Mouse (Mus musculus) cerebellum, postnatal 25 days (tissue): ENCODE results near the gene Shank2.
A peak's percentile ranks its signal among the peaks of the same experiment; 100 is the strongest.

Source experiments
- DNase-seq, 2 experiments: peaks; one replicate each; pipeline ENCODE4 v3.0.0; 2021; ENCODE audit warnings: mixed read lengths in 2 of 2

Gene Shank2

DNA sequence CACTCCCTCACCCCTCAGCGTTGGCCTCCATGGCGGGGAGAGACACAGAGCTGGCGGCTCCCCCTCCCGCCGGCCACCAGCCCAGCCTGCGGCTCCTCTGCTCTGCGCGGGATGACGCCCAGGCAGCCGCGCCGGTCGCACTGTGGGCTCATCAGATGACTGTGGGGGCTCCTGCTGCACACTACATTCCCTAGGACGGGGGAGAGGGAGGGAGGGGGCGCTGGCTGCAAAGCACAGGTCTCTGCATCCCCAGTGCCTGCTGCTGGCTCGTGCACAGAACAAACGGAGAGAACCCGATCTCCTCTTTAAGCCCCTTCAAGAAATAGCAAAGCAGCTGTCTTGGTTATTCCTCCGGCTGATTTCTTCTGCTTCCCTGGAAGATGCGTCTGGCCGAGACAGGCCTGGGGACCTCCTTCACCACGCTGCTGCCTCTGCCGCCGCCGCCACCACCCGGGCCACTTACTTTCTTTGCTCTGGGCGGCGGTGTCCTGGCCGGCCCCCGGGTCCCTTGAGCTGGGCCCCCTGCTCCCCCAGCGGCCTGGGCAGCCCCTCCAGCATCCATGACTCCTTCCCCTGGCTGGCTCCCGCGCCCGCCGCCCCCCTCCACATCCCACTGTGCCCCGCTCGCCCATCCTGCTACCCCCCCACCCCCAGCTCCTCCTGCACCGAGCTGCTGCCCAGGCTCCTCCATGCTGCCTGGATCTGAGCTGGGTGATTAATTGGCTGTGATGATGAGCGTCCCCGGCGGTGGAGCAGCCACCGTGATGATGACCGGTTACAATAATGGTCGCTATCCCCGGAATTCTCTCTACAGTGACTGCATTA is 282.7 kb downstream of the Shank2 start:
- DNase-seq: peak; percentile 68 to 74

DNA sequence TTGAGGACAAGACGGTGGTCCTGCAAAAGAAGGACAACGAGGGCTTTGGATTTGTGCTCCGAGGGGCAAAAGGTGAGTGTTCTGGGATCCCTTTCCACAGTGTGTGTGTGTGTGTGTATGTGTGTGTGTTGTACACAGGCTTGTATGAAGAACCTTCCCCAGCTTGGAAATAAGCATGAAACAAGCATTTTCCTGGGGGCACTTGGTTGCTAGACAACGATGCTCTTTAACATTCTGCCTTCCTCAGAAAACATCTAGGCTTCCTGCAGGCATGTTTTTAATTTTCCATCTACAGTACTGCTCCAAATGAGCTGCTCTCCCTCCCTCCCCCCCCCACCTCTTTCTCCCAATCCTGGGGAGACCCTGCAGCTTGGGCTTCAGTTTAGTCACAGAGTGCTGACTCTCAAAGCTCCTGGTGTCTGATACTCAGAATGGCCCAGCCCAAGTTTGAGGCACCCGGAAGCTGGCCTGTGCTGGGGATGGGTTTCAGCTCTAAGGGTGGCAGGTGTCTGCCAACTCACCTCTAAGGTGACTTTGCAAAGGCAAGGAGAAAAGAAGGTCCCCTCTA is 283.4 kb downstream of the Shank2 start:
- DNase-seq: no peak

- peak; percentile 37 to 51 for DNase-seq
These were observed 284.2 kb downstream of the Shank2 start for GRCm38 (mm10) chr7:144285912-144286311.

- DNase-seq: no peak
These were observed 286.3 kb downstream of the Shank2 start for GRCm38 (mm10) chr7:144287991-144288390.

- DNase-seq: peak in 1 of 2 experiments; percentile 45
These were observed 289.8 kb downstream of the Shank2 start for GRCm38 (mm10) chr7:144291478-144291877.

GRCm38 (mm10) chr7:144293611-144294010 is 291.9 kb downstream of the Shank2 start:
- peak; percentile 58 to 62 for DNase-seq

DNA sequence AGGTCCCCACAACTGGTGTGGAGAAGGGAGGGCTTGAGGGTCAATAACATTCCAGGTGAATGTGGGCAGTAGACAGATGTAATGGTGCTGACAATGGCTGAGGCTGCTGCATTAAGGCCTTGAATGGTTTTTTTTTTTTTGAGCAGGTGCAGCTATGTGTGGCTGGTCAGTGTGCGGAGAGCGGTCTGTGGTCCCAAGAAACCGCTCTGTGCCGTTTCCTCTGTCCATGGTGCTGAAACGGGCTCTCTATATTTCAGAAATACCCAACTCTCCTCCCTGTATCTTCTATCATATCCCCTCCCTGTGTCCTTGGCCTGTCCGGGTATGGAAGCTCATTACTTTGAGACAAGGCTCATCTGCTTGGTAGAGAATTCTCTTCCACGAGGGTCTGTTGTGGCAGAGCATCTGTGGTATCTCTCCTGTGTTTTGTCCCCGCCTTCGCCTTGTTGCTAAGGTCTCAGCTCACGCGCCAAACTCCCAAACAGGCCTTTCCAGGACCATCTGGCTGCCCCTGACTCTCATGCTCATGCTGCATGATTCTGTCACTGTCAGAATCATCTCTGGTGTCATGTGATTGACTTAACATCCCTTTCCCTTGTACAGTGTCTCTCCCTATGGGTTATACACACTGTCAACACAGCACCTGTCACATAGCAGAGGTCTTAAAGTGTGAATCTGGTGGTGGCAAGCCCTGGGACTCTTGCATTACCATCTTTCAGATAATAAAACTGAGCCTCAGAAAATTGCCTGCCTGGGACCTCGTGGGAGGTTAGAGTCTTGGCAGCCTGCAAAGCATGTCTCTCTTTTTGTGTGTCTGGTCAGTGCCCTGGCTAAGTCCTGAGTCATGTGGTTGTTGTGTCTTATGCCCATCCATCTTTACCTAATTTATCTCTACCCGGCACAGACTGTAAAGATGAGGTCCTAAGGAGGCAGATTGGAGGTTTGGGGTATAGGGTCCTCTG is 292.8 kb downstream of the Shank2 start:
- DNase-seq: peak; percentile 49 to 50

- DNase-seq: no peak
These were observed 297.6 kb downstream of the Shank2 start for GRCm38 (mm10) chr7:144299351-144299750.

- peak; percentile 86 to 89 for DNase-seq
These were observed 299.9 kb downstream of the Shank2 start for GRCm38 (mm10) chr7:144301646-144302045.

GRCm38 (mm10) chr7:144302498-144302897 is 300.8 kb downstream of the Shank2 start:
- no peak for DNase-seq

DNA sequence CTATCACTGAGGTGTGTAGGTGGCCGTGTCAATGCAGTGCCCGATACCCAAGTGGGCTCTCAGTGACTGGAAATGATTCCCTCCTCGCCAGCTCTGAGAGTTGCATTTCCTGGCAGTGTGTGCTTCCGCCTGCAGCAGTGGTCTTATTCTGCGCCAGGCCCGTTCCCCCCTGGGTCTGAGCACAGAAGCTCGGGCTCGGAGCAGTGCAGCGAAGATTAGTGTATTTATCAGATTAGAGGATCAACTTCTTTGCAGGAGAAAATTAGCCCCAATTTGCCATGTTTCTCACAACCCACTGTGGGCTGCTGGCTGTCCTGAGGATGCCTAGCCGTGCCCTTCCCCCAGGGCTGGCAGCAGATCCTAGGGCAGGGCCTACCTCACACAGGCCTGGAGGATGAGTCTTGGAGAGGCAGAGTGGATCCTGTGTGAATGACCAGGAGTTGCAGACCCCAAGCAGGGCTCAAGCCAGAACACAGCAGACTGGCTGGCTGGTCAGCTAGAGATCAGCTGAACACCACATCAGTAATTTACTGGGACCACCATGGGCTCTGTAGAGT is 306.2 kb downstream of the Shank2 start:
- no peak for DNase-seq

GRCm38 (mm10) chr7:144314438-144315105 is 312.8 kb downstream of the Shank2 start:
- peak; percentile 51 to 58 for DNase-seq

DNA sequence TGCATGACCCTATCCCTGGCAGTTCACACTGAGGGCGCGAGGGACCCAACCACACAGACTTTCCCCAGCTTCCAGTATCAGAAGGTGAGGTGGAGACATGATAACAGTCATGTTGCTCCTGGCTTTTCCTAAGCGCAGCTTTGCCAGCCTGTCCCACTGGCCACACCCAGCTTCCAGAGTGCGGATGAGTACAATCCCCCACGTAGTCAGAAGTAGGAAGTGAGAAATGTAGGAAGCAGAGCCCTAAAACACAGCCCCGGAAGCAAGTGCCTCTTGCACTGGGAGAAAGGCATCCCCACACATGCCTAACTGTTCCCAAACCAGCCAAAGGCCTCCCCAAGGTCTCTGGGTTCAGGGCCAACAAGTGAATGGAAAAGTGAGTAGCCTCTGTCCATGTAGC is 314.5 kb downstream of the Shank2 start:
- no peak for DNase-seq

- DNase-seq: no peak
These were observed 315.1 kb downstream of the Shank2 start for GRCm38 (mm10) chr7:144316797-144317196.

DNA sequence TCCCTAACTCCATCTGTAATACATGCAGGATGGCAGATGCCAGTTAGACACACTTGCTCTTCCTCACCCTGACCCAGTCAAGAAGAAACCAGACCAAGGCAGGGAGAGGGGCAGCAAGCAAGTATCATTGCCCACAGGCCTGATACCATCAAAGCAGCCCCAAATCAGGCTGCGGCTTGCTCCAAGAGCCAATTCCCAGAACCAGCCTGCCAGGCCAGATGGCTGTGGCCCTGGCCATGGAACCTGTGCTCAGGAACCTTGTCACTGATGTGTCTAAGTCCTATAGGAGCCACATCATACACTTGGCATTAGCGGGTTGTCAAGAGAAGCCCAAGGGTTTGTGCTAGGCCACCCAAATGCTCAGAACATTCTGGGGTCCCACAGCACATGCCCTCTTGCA is 322.3 kb downstream of the Shank2 start:
- peak; percentile 51 to 62 for DNase-seq

GRCm38 (mm10) chr7:144324861-144325260 is 323.1 kb downstream of the Shank2 start:
- DNase-seq: no peak

GRCm38 (mm10) chr7:144325603-144326002 is 323.9 kb downstream of the Shank2 start:
- DNase-seq: peak; percentile 54 to 55

DNA sequence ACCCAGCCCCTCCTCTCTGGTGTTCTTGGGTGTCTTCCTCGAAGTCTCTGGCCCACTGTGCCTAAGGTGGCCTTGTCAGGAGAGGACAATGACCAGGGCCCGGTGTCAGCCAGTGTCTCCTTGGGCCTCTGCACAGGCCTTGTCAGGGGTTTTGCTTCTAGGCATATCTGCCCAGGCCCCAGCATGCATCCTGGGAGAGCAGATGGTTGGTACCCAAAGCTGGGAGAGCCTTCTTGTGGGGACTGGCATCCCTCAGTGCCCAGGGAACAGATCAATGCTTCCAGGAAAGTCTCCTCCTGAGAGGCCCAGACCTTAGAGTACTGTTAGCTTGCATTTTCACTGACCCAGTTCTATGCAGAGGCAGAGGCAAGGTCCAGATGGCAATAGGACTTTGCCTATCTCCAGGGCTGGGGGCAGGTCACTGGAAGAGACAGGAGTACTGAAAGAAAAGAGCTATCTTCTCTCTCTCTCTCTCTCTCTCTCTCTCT is 327.7 kb downstream of the Shank2 start:
- peak; percentile 60 to 63 for DNase-seq

DNA sequence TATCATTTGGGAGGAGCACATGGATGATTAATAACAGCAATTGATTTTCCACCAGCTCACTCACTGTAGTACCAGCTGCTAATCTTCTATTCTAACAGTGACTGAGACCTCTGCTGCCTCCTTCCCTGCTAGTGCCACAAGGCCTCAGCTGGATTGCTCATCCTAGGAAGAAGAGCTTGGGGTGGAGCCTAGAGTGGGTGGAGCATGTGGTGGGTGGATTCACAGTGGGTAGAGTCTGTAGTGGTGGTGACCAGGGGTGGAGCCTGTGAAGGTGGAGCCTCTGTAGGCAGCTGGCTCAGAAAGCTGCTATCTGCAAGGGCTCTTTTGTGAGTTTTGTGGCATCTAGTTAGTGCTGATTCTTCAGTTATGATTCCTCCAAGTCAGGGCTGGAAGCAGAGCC is 334.9 kb downstream of the Shank2 start:
- no peak for DNase-seq

DNA sequence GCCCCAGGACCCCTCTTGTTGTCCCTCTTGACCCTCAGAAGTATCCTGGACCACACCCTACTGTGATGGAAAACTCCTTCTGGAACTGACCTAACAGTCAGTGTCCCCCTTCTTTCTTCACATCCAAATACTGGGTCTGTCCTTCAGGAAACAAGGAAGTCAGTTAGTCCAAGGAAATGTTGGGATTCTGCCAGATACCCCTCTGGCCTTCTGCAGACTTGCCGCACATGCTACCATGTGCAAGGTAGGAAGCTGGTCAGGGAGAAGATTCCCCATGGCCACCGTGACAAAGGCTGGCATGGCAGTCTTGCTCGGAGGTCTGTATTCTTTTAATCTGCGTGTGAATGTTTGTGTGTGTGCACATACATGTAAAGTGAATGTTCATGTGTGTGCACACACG is 337.0 kb downstream of the Shank2 start:
- DNase-seq: no peak

GRCm38 (mm10) chr7:144340376-144340775 is 338.6 kb downstream of the Shank2 start:
- no peak for DNase-seq

- DNase-seq: no peak
These were observed 364.4 kb downstream of the Shank2 start for GRCm38 (mm10) chr7:144366133-144366532.
